Mouse (Mus musculus) heart, adult 11 months (tissue): Measurements from ENCODE around the gene Plcb1.
A peak's percentile ranks its signal among the peaks of the same experiment; 100 is the strongest.

ENCODE experiments used
- DNase-seq: peaks from one replicate; pipeline ENCODE4 v3.0.0; 2022

Gene Plcb1

DNA sequence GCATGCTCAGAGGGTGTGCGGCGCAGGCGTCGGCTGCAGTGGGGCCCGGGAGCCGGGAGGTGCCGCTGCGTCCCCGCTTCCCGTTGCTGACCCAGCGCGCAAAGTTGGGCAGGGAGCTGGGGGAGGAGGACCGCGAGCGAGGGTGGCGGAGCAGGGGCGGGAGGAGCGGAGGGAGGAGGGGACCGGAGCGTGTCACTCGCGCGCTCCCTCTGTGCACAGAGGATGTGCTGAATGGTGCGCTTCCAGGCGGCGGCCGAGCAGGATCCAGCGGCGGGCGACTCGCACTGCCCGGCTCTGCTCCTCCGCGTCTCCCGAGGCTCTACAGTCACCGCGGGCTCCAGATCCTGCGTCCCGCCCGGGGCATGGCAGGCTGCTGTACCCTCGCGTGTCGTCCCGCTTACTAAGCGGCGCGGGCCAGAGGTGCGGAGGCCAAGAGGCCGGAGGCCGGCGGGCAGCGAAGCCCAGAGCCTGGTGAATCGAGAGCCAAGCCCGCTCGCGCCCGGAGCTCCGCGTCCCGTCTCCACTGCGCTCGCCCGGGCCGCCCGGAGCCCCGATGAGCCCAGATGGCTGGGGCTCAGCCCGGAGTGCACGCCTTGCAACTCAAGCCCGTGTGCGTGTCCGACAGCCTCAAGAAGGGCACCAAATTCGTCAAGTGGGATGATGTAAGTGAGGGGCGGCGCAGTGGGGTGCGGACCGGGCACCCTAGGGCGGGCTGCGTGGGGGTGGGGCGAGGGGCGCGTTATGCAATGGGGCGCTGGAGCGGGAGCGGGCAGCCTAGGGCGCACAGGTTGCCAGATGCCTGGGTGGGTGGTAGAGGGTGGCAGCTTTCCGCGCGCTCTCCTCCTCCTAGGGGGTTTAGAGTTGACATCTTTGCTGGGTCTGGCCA lies at the start of gene Plcb1:
TSS of gene Plcb1 (plus strand) at position 98 of the 886 bp plus-strand sequence.
- DNase-seq = peak; percentile 98

DNA sequence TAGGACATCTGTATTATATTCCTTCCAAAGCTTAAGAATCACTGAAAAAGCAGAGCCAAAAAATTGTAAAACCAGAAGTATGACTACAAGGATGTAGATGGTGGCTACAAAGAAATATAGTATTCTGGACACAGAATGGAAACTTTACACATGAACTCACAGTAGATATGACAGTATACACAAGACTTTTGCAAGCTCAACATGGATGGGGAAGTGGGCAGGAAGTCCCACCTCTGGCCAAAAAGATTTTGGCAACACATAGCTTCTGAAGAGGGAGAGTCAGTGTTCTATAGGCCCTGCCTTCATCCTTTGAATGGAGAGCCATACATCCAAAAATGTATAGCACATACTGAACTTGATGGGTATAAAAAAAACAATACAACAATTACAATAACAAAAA lies 30.3 kb upstream of the Plcb1 start:
- no peak for DNase-seq

DNA sequence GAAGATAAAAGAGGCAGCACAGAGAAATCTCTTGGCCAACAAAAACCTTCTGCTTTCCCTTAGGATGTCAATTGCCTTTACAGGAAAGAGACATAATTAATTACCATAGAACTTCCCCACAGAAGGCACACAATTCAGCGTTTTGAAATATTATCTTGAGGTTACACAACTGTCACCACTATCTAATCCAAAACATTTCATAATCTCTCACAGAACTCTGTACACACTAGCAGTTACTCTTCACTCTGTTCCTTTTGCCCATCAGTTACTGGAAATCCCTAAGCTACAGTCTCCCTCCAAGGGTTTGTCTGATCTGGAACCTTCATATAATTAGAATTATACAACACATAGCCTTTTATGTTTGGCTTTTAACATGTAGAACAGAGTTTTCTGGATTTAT lies 29.8 kb upstream of the Plcb1 start:
- no peak for DNase-seq

DNA sequence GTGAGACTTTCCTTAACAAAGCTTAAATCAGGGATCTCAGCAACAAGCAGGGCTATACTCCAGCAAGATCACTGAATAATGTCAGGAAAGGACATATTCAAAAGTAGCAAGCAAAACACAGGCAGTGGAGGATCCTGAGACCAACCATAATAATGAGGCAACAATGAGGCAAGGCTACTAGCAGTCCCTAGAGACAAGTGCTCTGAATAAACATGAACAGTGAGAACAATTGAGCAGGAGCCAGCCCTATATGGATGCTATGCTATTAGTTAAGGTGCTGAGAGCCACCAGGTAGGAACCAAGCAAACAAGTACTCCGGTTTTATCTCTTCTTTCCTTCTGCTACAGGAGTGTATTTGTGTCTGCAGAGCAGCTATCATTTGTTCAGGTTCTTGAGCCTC lies 24.8 kb upstream of the Plcb1 start:
- no peak for DNase-seq

DNA sequence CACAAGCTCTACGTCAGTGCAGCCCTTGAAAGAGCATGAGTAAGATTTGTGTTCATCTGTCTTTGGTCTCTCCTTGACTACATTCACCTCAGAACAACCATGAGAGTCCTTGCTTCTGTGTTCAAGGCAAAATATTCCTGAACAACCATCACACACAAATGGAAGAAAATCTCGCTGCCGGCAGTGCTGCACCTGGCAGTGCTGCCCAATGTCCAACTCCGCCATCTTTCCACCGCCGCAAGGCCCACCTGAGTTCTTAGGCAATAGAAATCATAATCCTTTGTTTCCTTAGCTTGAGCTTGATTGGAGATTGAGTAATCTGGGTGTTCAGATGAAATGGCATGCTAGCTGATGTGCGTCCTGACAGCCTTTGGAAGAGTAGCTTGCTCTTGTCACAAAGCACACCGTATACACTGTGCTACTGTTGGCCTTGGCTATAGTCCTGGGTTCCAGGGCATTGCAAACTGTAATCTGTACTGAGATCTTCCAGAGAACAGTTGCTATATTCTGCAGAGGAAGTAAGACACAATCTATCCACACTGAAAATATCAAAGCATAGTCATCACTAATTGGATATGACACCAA lies 22.4 kb upstream of the Plcb1 start:
- no peak for DNase-seq

DNA sequence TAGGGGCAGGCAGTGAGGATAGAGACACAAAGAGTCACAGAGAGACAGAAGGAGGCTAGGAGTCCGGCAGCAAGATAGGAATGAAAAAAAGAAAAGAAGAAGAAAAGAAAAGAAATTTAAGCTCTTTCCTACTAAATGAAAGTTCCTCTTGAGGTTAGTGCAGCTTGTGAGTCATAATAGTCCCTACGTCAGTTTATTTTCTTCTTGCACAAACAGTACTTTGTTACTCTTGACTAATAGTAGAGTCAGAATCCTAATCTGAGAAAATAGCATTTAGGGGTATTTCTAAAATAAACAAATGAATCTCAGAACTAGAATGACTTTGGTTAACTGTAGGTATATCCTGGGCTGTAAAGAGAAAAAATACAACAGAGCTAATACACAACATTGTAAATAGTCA lies 21.4 kb upstream of the Plcb1 start:
- DNase-seq = no peak

DNA sequence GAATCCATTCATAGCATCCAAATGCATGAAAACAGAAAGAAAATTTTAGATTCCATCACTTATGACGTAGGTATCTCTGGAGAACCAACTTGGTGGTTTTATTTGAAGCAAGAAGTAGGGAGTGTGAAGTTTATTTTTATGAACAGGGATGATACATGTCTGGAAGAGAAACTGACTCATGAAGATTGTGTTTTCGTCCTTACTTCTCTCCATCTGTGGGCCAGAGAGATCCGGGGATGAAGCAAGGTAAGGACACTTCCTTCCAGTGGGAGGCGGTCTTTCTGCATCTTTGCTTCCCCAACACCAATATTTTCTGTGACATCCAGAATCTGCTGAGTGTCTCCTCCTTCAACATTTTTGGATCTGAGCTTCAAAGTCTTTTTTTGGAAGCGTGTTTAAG lies 6.0 kb upstream of the Plcb1 start:
- no peak for DNase-seq

DNA sequence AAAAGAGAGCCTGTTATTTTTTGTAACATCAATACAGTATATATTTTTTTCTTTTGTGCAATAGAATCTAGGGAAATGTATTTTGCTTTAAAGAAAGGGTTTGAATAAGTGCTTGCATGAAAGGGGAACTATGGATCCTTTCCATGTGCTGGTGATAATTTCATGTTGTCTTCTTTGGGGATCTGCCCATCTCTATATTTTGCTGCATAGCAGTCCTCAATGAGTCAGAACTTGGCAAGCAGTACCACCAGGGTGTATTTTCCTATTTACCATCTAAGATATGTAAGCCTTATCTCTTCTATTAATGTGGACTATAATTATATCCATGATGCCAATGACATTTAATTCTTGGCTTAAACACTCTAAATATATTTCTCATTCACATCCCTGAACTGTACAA lies 5.6 kb upstream of the Plcb1 start:
- no peak for DNase-seq

DNA sequence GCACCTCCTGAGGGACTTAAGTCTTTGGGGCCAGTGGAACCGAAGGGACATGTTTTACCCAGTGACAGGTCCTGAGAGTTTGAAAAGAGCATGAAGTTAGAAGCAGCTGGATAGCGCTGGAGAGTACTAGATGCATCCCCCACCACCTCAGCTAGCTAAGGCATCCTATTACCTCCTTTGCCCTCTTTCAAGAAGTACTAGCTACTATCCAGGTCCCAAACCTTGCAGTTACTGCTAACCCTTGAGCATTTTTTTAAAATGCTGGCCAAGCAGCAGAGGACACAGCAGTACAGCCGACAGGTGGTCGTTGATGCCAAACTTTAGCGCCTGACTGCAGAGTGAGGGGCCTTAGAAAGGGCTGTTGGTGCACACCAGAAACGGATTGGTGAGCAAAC lies 986 bp downstream of the Plcb1 start:
- DNase-seq = no peak

DNA sequence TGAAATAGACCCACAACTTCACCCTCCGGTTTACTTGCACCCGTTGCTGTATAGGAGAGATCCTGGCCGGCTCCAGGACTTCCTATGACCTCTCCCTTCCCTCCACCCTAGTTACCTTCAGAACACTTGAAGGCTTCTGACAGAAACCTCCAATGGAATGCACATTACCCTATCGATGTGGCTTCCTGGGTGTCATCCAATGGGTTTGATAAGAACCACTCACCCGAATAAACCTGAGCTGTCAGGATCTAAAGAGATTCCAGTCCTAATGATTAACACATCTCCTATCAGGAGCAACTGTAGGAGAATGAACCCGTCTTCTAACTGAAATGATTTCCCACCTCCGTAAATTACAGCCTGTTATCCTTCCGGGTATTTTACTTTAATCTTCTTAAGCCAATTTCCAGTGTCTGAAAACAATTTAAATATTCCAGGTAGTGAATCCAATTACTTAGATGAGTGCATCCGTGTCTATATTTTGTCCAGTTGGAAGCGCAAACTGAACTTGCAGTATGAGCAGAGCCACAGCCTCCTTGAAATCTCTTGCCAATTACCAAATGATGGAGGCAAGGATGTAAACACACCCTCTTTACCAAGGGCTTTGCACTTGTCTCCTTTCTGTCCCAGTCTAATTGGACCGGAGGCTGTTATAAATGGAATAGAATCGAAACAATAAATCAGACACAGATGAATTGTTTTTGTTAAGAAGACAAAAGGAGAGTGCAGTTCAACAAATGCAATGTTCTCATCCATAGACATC lies 1.6 kb downstream of the Plcb1 start:
- DNase-seq = peak; percentile 83

DNA sequence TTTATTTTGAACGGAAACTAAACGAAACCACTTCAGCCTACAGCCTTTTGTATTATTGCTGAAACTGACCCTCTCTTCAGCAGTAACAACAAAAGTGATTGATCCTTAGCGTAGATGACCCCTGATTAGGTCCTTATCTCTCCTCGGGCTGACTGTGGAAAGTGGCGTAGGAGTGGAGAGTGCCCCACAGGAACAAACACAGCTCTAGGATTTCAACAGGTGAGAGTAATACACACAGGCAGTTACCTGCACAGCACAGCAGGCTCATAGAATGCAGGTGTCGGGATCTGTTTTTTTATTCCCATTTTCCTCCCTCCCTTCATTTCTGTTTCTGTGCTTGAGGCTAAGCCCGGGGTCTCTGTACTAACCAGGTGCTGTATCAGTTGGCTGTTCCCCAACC lies 7.1 kb downstream of the Plcb1 start:
- no peak for DNase-seq

DNA sequence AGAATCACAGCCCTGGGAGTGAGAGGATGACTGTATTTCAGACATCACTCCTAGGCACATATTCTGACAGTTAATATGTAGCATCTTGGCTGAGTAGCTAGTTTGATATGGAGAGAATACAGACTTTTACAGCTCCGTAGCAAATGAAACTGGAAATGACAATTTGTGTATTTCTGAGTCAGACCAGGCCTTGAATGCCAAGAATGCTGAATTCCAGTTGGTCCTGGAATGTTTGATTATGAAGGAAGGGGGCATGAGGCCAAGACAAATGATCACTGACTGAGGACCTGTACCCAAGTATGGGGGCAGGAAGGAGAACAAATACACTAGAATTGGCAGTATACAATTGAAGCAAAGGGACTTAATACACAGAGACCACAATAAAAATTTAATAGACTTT lies 14.4 kb downstream of the Plcb1 start:
- DNase-seq = peak; percentile 91

DNA sequence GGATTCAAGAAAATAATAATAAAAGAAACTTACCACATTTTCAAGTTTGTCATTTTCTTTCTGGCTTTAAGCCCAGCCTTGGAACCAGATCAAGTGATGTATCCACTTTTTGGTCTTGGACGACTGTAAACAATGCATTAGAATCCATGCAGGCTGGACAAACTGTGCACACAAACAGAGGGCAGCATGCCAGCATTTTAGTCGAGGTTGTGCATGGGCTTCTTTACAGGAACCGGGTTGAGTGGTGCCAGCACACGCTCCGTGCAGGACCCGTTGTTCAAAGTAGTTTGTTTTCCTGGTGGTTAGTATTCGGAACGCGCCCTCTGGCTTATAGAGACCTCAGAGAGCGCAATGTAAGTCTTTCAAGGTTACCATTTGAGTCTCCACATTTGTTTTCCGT lies 30.5 kb downstream of the Plcb1 start:
- no peak for DNase-seq

DNA sequence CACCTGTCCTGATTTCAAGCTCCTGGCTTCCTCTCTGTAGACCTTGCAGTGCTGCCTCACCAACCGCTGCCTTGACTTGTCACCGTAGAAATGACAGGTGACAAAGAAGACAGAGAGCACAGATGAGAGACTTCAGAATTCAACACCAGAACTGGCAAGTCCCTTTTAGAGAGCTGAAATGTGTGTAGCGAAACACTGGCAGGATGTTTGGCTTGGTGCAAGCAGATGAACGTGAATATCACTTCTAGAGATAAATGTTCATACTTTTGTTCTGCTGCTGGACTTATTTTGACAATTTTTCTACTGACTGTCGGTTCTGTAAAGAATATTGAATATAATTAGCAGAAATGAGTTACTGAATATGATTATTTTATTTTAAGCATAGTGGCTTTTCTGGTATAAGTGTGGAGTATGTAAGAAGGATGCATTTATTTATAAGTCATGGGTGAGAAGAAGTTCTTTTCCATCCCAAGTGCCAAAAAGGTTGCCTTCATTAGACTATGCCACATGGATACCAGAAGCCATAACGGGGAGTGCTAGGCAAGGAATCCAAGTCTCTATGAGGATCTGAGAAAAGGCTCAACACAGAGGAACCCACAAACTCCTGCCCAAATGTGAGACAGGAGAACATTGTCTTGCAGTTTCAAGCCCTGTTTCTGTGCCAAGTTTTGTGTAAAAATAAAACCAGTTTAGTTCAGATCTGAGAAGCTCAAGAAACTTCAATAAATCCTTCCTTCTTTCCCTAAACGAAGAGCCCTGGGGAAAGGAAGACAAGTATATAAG lies 31.4 kb downstream of the Plcb1 start:
- DNase-seq = no peak

DNA sequence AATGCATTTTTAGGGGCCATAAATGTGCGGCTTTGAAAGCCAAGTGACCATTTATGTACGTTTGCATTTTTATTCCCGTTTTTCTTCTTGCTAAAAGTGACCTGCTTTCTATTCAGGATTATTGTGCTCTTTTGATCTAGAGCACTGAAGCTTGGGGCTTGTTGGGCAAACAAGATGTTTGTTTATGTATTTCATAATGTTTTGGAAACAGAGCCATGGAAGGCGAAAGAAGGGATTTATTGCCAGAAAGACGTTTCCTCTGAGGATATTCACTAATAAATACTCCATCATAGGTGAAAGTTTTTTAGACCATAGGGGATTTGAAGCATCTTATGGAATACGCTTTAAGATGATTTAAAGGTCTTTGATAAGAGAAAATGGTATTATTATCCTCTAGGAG lies 35.3 kb downstream of the Plcb1 start:
- DNase-seq = no peak

DNA sequence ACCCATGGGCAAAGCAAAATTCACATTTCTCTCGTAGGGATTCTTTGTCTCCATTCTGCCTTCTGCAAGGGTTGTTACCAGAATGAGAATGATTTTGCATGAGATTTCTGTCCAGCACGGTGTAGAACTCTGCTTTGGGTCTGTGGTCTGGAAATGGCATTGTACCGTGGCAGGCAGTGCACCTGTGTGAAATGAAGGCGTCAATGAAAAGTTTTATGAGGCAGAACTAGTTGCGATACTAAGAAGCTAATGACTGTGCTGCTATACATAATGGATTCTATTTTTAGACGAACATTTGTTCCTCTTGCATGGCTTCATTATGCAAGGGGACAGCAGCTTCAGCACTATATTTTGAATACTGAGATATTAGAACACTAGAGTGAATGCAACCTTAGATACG lies 39.8 kb downstream of the Plcb1 start:
- DNase-seq = no peak

DNA sequence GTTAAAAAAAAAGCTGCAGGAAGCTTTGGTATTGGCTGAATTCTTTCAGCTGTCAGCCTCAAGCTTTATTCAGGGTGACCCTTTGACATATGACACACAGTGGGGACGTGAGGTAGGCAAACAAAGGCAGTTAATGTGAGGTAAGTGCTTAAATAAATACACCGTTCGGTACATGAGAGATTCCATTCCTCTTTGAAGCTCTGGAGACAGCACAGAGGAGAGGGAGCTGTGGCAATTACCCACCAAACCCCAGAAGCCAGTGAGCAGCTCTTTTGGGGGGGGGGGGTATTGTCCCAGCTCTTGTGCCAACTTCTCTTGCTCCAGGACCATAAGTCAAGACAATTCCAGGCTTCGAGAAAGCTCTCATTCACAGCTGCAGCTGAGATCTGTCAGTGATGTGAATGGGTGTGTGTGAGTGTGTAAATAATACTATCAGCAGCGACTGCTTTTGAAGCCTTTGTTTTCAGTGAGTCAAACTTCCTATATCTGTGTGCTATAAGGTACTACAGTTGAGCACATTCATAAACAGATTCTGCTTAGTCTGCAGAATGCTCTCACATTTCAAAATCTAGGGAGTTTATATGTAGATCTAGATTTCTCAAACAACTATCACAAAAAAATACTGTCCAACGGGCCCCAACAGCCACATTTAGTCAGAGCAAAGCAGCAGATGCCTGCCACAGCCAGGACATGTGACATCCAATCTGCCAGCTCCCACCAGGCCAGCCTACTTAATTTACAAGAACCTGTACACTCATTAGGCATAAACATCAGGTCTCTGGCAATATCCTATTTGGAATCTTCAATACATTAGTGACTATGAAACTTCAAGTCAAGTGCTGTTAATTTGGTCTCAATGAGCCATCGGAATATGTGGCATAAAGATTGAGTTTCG lies 40.5 kb downstream of the Plcb1 start:
- no peak for DNase-seq

DNA sequence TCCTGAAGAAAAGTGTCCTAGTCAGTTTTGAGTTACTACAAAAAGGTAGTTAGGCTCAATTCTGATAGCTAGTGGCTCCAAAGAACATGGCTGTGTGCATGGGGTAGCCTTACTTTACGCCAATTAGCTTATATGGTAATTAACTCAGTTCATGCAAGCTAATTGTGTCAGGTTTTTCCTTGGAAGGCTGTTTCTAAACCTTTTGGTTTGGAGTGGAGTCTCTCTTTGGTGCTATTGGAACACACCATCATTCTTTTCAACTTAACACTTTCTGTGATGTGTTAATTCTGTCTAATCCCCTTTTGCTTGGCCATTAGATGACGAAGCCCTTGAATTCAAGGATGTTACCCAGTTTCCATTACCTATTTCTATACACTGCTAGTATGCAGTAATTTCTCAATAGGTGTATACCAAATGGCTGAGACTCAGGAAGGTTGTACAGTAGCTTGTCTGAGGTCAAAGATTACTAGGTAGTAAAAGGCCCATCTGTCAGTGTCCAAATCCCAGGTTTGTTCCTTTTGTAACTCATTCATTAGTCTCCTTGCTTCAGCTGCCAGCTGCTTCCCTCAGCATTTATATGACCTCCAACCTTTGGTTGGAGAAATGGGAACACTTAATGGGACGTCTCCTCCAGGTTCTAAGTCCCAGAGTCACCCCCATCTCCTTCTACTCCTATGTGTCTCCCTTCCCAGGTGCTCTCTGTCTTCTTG lies 42.1 kb downstream of the Plcb1 start:
- DNase-seq = no peak

DNA sequence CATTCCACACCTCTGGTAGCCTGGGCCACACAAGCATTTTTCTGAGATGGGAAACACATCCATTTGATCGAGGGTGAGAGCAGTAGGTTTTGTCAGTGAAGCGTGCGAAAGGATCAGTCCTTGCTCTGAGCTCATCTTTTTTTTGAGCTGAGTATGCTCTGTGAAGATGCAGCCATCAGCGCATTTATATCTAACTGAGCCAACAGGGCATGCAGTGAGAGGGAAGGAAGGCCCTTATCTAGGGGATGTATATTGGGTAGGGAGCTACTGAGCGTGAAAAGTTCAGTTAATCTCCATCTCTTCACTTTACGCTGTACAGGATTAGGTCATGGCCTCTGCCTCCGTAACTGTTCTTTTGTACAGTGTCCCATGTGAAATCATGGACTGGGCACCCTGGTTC lies 46.0 kb downstream of the Plcb1 start:
- no peak for DNase-seq

DNA sequence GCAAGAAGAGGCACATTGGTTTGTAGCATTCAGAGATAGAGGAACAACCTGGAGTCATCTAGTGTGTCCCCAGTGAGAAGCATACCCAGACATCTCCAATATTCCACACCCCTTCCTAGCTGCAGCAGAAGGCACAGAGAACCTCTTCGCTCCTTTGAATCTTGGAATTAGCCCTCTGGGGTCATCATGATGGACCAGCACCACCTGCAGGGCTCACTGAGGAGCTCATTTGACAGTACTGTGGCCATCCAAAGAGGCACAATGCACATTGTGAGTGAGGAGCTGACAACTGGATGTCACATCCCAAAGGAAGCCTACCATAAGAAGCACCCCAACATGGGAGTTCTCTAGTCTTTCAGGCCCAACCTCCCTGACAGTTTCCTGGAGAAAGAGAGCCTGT lies 50.2 kb downstream of the Plcb1 start:
- no peak for DNase-seq

DNA sequence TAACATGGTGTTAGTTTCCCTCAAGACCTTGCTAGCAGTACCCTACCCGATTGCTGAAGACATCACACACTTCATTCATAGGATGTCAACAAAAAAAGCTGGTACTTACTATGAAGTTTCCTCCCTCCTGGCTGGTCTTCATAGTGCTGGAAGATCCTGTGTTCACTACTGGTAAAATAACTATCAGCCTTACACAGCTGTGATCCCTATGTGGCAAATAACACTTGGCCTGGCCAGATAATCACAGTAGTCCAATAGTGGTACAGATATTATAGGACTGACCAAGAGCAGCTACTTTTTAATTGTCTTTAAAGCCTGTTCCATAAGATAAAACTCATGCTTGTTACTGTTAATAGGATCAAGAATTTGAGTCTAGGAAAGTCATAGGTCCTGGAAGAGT lies 52.3 kb downstream of the Plcb1 start:
- DNase-seq = no peak
